Mouse (Mus musculus): ENCODE data around the gene Trcg1. TPM values are rescaled to one million over a fixed set of nuclear protein-coding genes. Genes with fewer than 3 reads are reported as not detected.

The Trcg1 gene
- polyA plus RNA-seq, 1 experiment from 2014 or later = not detected

GRCm38 (mm10) chr9:57257627-57258026, 21.3 kb downstream of the Trcg1 start:
- DNase-seq (ENCODE audit: low spot score) = no peak
- WGBS = 93% methylated on average over 9 of the region's 9 CpGs
- H3K36me3 ChIP-seq = peaks cover 60% of the 10 kb centered on the region
- H3K27me3 ChIP-seq (ENCODE audit: insufficient read depth, poor library complexity, severe bottlenecking) = peaks cover 17% of the 10 kb centered on the region
- no peaks in the 10 kb centered on the region for H3K9me3 ChIP-seq
- H3K4me1 ChIP-seq (replicated peaks) = peaks cover 42% of the 10 kb centered on the region
- H3K4me3 ChIP-seq = no peak overlapping the region
- H3K27ac ChIP-seq = no peak overlapping the region

- Histone ChIP-seq H3K36me3 (peaks cover 38% of the 10 kb centered on the region), H3K4me1 (replicated peaks) (peaks cover 44% of the 10 kb centered on the region), H3K27ac (no peak overlapping the region), H3K27me3 (ENCODE audit: insufficient read depth, poor library complexity, severe bottlenecking) (peaks cover 37% of the 10 kb centered on the region), H3K4me3 (no peak overlapping the region), H3K9me3 (no peaks in the 10 kb centered on the region)
- DNase-seq (ENCODE audit: low spot score) = peak; percentile 86
- 9% methylated on average over 3 of the region's 3 CpGs for WGBS
These were observed 23.4 kb downstream of the Trcg1 start for GRCm38 (mm10) chr9:57259736-57260135.

- Histone ChIP-seq H3K27ac (no peak overlapping the region), H3K27me3 (ENCODE audit: insufficient read depth, poor library complexity, severe bottlenecking) (peaks cover 49% of the 10 kb centered on the region), H3K4me1 (replicated peaks) (peaks cover 53% of the 10 kb centered on the region), H3K4me3 (peak overlapping the region; percentile 70), H3K9me3 (no peaks in the 10 kb centered on the region), H3K36me3 (peaks cover 31% of the 10 kb centered on the region)
- WGBS = 19% methylated on average over 12 of the region's 12 CpGs
- DNase-seq (ENCODE audit: low spot score) = no peak
These were observed 24.6 kb downstream of the Trcg1 start for GRCm38 (mm10) chr9:57260940-57261339.

DNA sequence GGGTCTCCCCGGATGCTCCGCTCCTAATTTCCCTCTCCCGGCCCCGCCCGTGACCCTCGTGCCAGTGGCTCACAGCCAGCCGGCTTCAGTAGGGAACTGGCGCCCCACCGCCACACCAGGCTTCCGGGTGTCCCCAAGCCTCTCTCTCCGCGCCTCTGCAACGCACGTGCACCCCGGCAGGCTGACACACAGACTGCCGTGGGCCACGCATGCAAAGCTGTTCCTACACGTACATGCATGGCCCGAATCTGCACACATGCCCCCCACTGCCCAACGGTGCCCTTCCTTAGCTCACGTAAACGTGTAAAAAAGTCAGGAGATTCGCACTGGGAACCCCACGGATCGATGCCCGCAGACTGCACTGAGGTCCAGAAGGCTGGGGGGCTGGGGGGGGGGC, 25.2 kb downstream of the Trcg1 start:
- WGBS = under 1% methylated on average over 26 of the region's 26 CpGs
- H3K27ac ChIP-seq = peak overlapping the region; percentile 93
- peak; percentile 37 for DNase-seq (ENCODE audit: low spot score)
- peaks cover 58% of the 10 kb centered on the region for H3K4me1 ChIP-seq (replicated peaks)
- no peaks in the 10 kb centered on the region for H3K9me3 ChIP-seq
- peak overlapping the region; percentile 70 for H3K4me3 ChIP-seq
- peaks cover 25% of the 10 kb centered on the region for H3K36me3 ChIP-seq
- H3K27me3 ChIP-seq (ENCODE audit: insufficient read depth, poor library complexity, severe bottlenecking) = peaks cover 54% of the 10 kb centered on the region

DNA sequence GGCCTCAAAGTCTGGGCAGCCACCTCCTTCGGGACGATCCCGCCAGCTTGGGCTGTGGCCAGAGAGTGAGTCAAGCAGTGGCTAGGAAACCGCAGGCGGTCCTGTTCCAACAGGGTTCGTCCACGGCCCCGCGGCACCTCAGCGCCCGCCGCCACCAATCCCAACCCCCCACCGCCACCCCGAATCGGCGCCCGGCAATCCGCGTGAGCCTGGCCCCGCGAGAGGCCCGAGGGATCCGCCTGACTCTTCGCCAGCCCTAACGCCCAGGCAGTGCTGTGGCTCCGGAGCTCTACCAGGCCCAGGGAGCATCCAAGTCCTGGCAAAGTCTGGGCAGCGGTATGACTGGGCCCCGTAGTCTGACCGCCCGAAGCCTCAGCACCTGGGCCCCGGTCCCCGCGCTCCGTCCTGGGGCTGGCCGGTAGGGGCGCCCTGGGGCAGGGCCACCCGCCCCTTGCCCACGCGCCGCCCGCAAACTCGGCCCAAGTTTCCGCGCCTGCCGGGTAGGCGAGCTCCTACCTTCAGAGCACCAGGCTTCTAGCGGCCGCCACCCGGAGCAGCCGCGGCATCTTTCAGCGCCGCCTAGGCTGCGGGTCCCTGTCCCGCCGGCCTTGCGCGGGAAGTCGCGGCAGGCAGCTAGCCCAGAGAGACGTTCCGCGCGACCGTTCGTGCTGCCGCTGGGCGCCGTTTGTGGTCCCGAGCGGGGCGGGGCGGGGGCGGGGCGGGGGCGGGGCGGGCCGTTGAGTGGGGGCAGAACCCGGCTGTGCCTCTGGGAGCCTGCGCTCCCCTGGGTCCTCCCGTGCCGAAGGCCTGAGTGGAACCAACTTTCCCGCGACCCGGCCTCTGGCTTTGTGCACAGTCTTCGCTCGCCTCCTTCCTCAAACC, 25.8 kb downstream of the Trcg1 start, which contains the start of gene 1700017B05Rik:
1700017B05Rik (minus strand) TSS at position 700 of the 882 bp plus-strand sequence.
- Histone ChIP-seq H3K4me3 (peak within 1 kb of the TSS; percentile 70), H3K27me3 (ENCODE audit: insufficient read depth, poor library complexity, severe bottlenecking) (peaks cover 57% of the 10 kb centered on the region), H3K4me1 (replicated peaks) (peaks cover 65% of the 10 kb centered on the region), H3K27ac (peak within 1 kb of the TSS; percentile 93), H3K36me3 (peaks cover 18% of the 10 kb centered on the region), H3K9me3 (no peaks in the 10 kb centered on the region)
- WGBS = under 1% methylated on average over 87 of the region's 87 CpGs
- peak; percentile 79 for DNase-seq (ENCODE audit: low spot score)

GRCm38 (mm10) chr9:57262795-57263684, 26.7 kb downstream of the Trcg1 start:
- peaks cover 10% of the 10 kb centered on the region for H3K36me3 ChIP-seq
- H3K27ac ChIP-seq = peak overlapping the region; percentile 93
- peak overlapping the region; percentile 70 for H3K4me3 ChIP-seq
- H3K9me3 ChIP-seq = no peaks in the 10 kb centered on the region
- H3K27me3 ChIP-seq (ENCODE audit: insufficient read depth, poor library complexity, severe bottlenecking) = peaks cover 57% of the 10 kb centered on the region
- WGBS = 53% methylated on average over 13 of the region's 13 CpGs
- DNase-seq (ENCODE audit: low spot score) = no peak
- peaks cover 72% of the 10 kb centered on the region for H3K4me1 ChIP-seq (replicated peaks)

- 43% methylated on average over 5 of the region's 5 CpGs for WGBS
- Histone ChIP-seq H3K9me3 (no peaks in the 10 kb centered on the region), H3K27ac (no peak overlapping the region), H3K27me3 (ENCODE audit: insufficient read depth, poor library complexity, severe bottlenecking) (peaks cover 63% of the 10 kb centered on the region), H3K4me1 (replicated peaks) (peaks cover 81% of the 10 kb centered on the region), H3K4me3 (no peak overlapping the region), H3K36me3 (no peaks in the 10 kb centered on the region)
- DNase-seq (ENCODE audit: low spot score) = no peak
These were observed 28.8 kb downstream of the Trcg1 start for GRCm38 (mm10) chr9:57265125-57265524.

GRCm38 (mm10) chr9:57267421-57267820, 31.1 kb downstream of the Trcg1 start:
- peaks cover 81% of the 10 kb centered on the region for H3K4me1 ChIP-seq (replicated peaks)
- 0 out of 2 replicates have a peak overlapping the region, but pooled peaks have one; percentile 46 for H3K27ac ChIP-seq
- H3K9me3 ChIP-seq = no peaks in the 10 kb centered on the region
- DNase-seq (ENCODE audit: low spot score) = peak; percentile 55
- H3K4me3 ChIP-seq = peak overlapping the region; percentile 7; the same call in 1 of the 2 replicates
- H3K27me3 ChIP-seq (ENCODE audit: insufficient read depth, poor library complexity, severe bottlenecking) = peaks cover 54% of the 10 kb centered on the region
- 4% methylated on average over 5 of the region's 5 CpGs for WGBS
- H3K36me3 ChIP-seq = no peaks in the 10 kb centered on the region

DNA sequence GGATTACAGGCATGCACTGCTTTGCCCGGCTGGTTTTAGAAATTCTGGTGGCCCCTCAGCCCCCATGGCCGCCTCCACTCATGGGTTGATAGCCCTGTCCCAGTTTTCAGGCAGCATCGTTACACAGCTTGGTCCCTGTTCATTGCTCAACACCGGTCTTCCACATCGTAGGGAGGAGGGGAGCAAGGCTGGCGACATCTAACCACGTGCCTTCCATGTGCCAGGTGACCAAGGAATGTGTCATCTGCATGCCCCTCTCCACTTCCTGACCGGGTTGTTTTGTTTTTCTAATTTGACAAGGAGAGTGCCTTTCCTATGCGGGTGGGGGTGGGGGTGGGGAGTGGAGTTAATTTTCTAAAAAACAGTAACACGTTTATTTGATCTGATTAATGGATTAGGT, 31.7 kb downstream of the Trcg1 start:
- no peak for DNase-seq (ENCODE audit: low spot score)
- H3K27me3 ChIP-seq (ENCODE audit: insufficient read depth, poor library complexity, severe bottlenecking) = peaks cover 50% of the 10 kb centered on the region
- no peak overlapping the region for H3K4me3 ChIP-seq
- no peak overlapping the region for H3K27ac ChIP-seq
- H3K36me3 ChIP-seq = no peaks in the 10 kb centered on the region
- 32% methylated on average over 10 of the region's 10 CpGs for WGBS
- H3K4me1 ChIP-seq (replicated peaks) = peaks cover 75% of the 10 kb centered on the region
- no peaks in the 10 kb centered on the region for H3K9me3 ChIP-seq

GRCm38 (mm10) chr9:57268575-57268974, 32.2 kb downstream of the Trcg1 start:
- 15% methylated on average over 3 of the region's 3 CpGs for WGBS
- no peak for DNase-seq (ENCODE audit: low spot score)
- Histone ChIP-seq H3K27me3 (ENCODE audit: insufficient read depth, poor library complexity, severe bottlenecking) (peaks cover 45% of the 10 kb centered on the region), H3K36me3 (no peaks in the 10 kb centered on the region), H3K9me3 (no peaks in the 10 kb centered on the region), H3K27ac (no peak overlapping the region), H3K4me1 (replicated peaks) (peaks cover 79% of the 10 kb centered on the region), H3K4me3 (no peak overlapping the region)

DNA sequence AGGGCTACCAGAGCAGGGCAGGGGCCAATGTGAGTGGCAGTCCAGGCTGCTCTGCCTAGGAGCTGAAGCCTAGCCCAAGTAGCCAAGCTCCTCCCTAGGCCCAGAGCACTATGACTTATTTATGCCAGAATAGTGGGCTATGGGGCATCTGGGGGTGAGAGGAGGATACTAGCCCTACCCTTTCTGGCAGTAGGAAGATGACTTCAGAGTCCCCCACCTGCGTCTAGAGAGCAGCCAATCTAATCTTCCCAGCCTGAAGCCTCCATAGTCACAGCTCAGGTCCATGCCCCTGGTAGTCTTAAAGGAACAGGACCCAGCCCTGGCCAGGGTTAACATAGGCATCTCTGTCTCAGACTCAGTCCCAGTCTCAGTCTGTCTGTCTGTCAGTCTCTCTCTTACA, 33.0 kb downstream of the Trcg1 start:
- no peak for DNase-seq (ENCODE audit: low spot score)
- H3K36me3 ChIP-seq = no peaks in the 10 kb centered on the region
- peaks cover 37% of the 10 kb centered on the region for H3K27me3 ChIP-seq (ENCODE audit: insufficient read depth, poor library complexity, severe bottlenecking)
- no peaks in the 10 kb centered on the region for H3K9me3 ChIP-seq
- H3K4me1 ChIP-seq (replicated peaks) = peaks cover 85% of the 10 kb centered on the region
- no peak overlapping the region for H3K27ac ChIP-seq
- no peak overlapping the region for H3K4me3 ChIP-seq
- 23% methylated on average over 1 of the region's 1 CpGs for WGBS

- Histone ChIP-seq H3K27me3 (ENCODE audit: insufficient read depth, poor library complexity, severe bottlenecking) (peaks cover 27% of the 10 kb centered on the region), H3K4me3 (no peak overlapping the region), H3K36me3 (no peaks in the 10 kb centered on the region), H3K4me1 (replicated peaks) (peaks cover 77% of the 10 kb centered on the region), H3K9me3 (no peaks in the 10 kb centered on the region), H3K27ac (no peak overlapping the region)
- 33% methylated on average over 8 of the region's 8 CpGs for WGBS
- peak; percentile 26 for DNase-seq (ENCODE audit: low spot score)
These were observed 34.0 kb downstream of the Trcg1 start for GRCm38 (mm10) chr9:57270399-57270798.
